Mouse (Mus musculus) liver, embryonic 14.5 days (tissue): ENCODE measurements at regions not wholly inside any gene's neighbourhood (a gene's known extent, or its start where the extent isn't known, plus 50 kb on each side); places are given as distances from the start of the nearest gene placed in this dataset.

ENCODE experiments used
- CTCF ChIP-seq: IDR thresholded peaks from 2 replicates; pipeline ENCODE4 v1.5.1; 2016; ENCODE audit warnings: antibody characterized with exemption, low read depth, control low read depth
- EP300 ChIP-seq: IDR thresholded peaks from 2 replicates; pipeline ENCODE4 v1.6.1; 2016; ENCODE audit warnings: antibody characterized with exemption, low read depth

- TF ChIP-seq CTCF (no peak), EP300 (no peak)
Observed at GRCm38 (mm10) chr7:34506816-34507215, 113.7 kb upstream of the Lsm14a start.
